Mouse (Mus musculus) testis, adult 2 months (tissue): ENCODE data around the gene Exosc2.

ENCODE experiments used
- CTCF ChIP-seq: fragments of 200-500 bp; IDR thresholded peaks from 2 replicates; pipeline ENCODE4 v1.5.1; 2012; ENCODE audit warnings: low read depth, mild to moderate bottlenecking, inconsistent platforms, low read length, moderate library complexity; ENCODE audit not compliant: control insufficient read depth, insufficient read depth, insufficient replicate concordance
- POLR2A ChIP-seq: fragments of 200-500 bp; IDR thresholded peaks from 2 replicates; pipeline ENCODE4 v1.6.1; 2012; ENCODE audit warnings: low read depth, mild to moderate bottlenecking, inconsistent platforms, low read length, moderate library complexity; ENCODE audit not compliant: control insufficient read depth

- TF ChIP-seq CTCF (no peak), POLR2A (no peak)
Measured at GRCm38 (mm10) chr2:31640609-31641507, 29.7 kb upstream of the Exosc2 start.
